Mouse (Mus musculus) midbrain, embryonic 15.5 days (tissue): Measurements from ENCODE around the gene Rbl1. TPM values are rescaled to one million over a fixed set of nuclear protein-coding genes. Genes with fewer than 3 reads are reported as not detected.
"Not testable (repeated sequence)": the region's sequence is repeated elsewhere in the genome, so short reads cannot be mapped to it uniquely, and the experiment has no call there.

ENCODE experiments used
- ATAC-seq: fragments of 200-750 bp; cut with Nextera tagmentation; replicated peaks from 2 replicates; pipeline ENCODE4 v1.8.0; 2017; ENCODE audit warnings: moderate TSS enrichment
- H3K27ac ChIP-seq: fragments of 300-500 bp; sonication (generic); 2 replicates; pipeline ENCODE4 v1.5.1; 2015; ENCODE audit warnings: mild to moderate bottlenecking, inconsistent platforms
- H3K27me3 ChIP-seq: fragments of 300-500 bp; sonication (generic); replicated peaks from 2 replicates; pipeline ENCODE4 v1.6.1; 2015; ENCODE audit warnings: inconsistent platforms
- H3K36me3 ChIP-seq: fragments of 300-500 bp; sonication (generic); replicated peaks from 2 replicates; pipeline ENCODE4 v1.6.1; 2015; ENCODE audit warnings: inconsistent platforms
- H3K4me1 ChIP-seq: fragments of 300-500 bp; sonication (generic); 2 replicates; pipeline ENCODE4 v1.6.1; 2015; ENCODE audit warnings: inconsistent platforms
- H3K4me2 ChIP-seq: fragments of 300-500 bp; sonication (generic); 2 replicates; pipeline ENCODE4 v1.6.1; 2015; ENCODE audit warnings: inconsistent platforms, mild to moderate bottlenecking, moderate library complexity
- H3K4me3 ChIP-seq: fragments of 300-500 bp; sonication (generic); 2 replicates; pipeline ENCODE4 v1.5.1; 2015; ENCODE audit warnings: mild to moderate bottlenecking, inconsistent platforms
- H3K9ac ChIP-seq: fragments of 300-500 bp; sonication (generic); 2 replicates; pipeline ENCODE4 v1.6.1; 2015; ENCODE audit warnings: mild to moderate bottlenecking, inconsistent platforms
- H3K9me3 ChIP-seq: fragments of 300-500 bp; sonication (generic); 2 replicates; pipeline ENCODE4 v1.6.1; 2016; ENCODE audit warnings: inconsistent platforms
- WGBS: fragments of 180-500 bp; shearing (Covaris S2); methylation state at CpG from one replicate; pipeline ENCODE4 v1.1.7; 2015; ENCODE audit warnings: mixed read lengths; 5-methylcytosine and 5-hydroxymethylcytosine counted together
- polyA plus RNA-seq: library from polyadenylated mRNA; unstranded; fragments of >200 nt; fragmentation: Nextera tagmentation; extraction: Ambion mirVana; gene quantifications from 2 replicates; pipeline ENCODE4 v1.2.1, GENCODE M21; 2015

Gene Rbl1
- polyA plus RNA-seq, 1 experiment from 2014 or later = 6.2 TPM

DNA sequence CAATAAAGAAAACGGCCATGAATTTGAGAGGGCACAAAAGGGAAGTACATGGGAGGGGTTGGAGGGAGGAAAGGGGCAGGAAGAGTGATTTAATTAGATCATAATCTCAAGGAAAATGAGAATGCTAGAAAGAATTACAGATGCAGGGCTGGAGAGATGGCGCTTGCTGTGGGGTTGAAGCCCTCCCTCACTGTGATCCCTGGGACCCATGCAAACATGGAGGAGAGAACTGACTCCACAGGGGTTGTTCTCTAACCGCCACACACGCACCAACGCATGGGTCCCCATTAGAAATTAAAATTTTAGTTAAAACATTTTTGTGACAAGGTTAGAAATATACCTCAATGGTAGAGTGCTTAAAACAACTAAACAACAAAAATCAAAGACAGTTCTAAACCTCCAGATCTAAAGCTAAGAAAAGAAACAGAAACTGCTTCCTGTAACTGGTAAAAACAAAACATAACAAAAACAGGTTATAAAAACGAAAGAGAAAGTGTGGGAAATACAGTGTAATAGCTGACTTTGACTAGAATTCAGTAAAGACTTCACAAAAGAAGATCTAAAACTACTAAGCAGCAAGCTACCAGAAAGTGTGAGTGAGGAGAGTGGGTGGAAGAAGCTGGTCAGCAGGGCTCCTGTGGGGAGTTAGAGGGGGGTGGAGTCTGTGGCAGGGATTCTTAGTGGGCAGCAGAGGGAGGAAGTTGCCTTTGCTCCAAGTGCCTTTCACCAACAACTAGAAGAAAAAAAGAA lies 3.1 kb downstream of the Rbl1 start:
- H3K27me3 ChIP-seq = no peaks in the 10 kb centered on the region
- H3K4me3 ChIP-seq = no peak overlapping the region
- H3K4me1 ChIP-seq = peaks cover 13% of the 10 kb centered on the region
- H3K27ac ChIP-seq = no peak overlapping the region
- H3K36me3 ChIP-seq = peaks cover 16% of the 10 kb centered on the region; the same call in 1 of the 2 replicates
- no peak for ATAC-seq
- H3K4me2 ChIP-seq = no peak overlapping the region
- H3K9ac ChIP-seq = no peak overlapping the region
- WGBS = 90% methylated on average over 6 of the region's 6 CpGs
- H3K9me3 ChIP-seq = no peaks in the 10 kb centered on the region

- peaks cover 25% of the 10 kb centered on the region; the same call in 1 of the 2 replicates for H3K36me3 ChIP-seq
Observed at GRCm38 (mm10) chr2:157198405-157198804, 5.9 kb downstream of the Rbl1 start.

GRCm38 (mm10) chr2:157190651-157191050 lies 13.7 kb downstream of the Rbl1 start:
- ATAC-seq = no peak
- no peak overlapping the region for H3K9ac ChIP-seq
- 96% methylated on average over 4 of the region's 4 CpGs for WGBS
- no peaks in the 10 kb centered on the region for H3K27me3 ChIP-seq
- no peak overlapping the region for H3K4me2 ChIP-seq
- H3K4me3 ChIP-seq = no peak overlapping the region
- H3K9me3 ChIP-seq = no peaks in the 10 kb centered on the region
- peaks cover 45% of the 10 kb centered on the region for H3K36me3 ChIP-seq
- H3K4me1 ChIP-seq = no peaks in the 10 kb centered on the region
- no peak overlapping the region for H3K27ac ChIP-seq

More at GRCm38 (mm10) chr2:157198405-157198804, 5.9 kb downstream of the Rbl1 start:
- not testable (repeated sequence) for H3K9ac ChIP-seq, H3K4me2 ChIP-seq, H3K27me3 ChIP-seq, H3K27ac ChIP-seq, ATAC-seq, H3K4me1 ChIP-seq, H3K4me3 ChIP-seq, H3K9me3 ChIP-seq
- 97% methylated on average over 11 of the region's 11 CpGs for WGBS

DNA sequence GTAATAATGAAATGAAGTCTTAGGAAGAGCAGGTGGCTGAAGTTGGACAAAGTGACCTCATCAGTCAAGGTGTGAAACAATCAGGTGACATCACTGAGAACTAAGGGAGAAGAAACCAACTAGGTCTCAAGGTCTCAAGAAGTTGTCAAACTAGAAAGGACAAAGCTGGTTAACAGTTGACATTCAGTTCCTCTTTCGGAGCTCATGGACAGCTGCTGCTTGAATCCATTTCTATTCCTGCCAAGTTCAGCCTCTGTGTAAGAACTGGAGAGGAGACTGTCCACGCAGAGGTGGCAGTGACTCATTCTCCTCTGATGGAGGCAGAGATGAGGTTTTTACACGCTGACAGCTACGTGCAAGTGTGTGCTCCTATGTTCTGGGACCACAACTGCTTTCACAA lies 17.1 kb downstream of the Rbl1 start:
- no peak overlapping the region for H3K4me3 ChIP-seq
- H3K4me1 ChIP-seq = no peaks in the 10 kb centered on the region
- no peak for ATAC-seq
- H3K9ac ChIP-seq = no peak overlapping the region
- H3K27ac ChIP-seq = no peak overlapping the region
- no peak overlapping the region for H3K4me2 ChIP-seq
- H3K27me3 ChIP-seq = no peaks in the 10 kb centered on the region
- H3K9me3 ChIP-seq = no peaks in the 10 kb centered on the region
- 91% methylated on average over 4 of the region's 4 CpGs for WGBS
- peaks cover 36% of the 10 kb centered on the region for H3K36me3 ChIP-seq

DNA sequence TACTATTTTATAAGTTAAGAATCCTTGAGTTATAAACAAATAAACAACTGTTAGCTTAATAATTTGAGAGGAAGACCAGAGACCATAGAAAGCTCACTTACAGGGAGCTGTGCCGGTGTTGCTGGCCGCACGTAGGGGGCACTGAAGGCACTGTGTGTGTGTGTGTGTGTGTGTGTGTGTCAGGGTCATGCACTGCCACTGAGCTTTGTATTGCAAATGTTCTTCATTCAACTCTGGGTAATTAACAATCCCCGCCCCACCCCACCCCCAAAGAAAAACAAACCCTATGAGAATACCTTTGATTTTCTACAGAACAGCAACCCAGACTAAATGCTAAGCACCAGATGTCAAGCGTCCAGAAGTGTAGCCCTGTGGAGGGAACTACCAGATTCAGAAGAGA lies 17.8 kb downstream of the Rbl1 start:
- H3K27ac ChIP-seq = no peak overlapping the region
- H3K36me3 ChIP-seq = peaks cover 33% of the 10 kb centered on the region
- no peak overlapping the region for H3K4me3 ChIP-seq
- H3K4me2 ChIP-seq = no peak overlapping the region
- H3K27me3 ChIP-seq = no peaks in the 10 kb centered on the region
- no peak for ATAC-seq
- H3K4me1 ChIP-seq = no peaks in the 10 kb centered on the region
- WGBS = 50% methylated on average over 5 of the region's 5 CpGs
- H3K9me3 ChIP-seq = no peaks in the 10 kb centered on the region
- H3K9ac ChIP-seq = no peak overlapping the region

DNA sequence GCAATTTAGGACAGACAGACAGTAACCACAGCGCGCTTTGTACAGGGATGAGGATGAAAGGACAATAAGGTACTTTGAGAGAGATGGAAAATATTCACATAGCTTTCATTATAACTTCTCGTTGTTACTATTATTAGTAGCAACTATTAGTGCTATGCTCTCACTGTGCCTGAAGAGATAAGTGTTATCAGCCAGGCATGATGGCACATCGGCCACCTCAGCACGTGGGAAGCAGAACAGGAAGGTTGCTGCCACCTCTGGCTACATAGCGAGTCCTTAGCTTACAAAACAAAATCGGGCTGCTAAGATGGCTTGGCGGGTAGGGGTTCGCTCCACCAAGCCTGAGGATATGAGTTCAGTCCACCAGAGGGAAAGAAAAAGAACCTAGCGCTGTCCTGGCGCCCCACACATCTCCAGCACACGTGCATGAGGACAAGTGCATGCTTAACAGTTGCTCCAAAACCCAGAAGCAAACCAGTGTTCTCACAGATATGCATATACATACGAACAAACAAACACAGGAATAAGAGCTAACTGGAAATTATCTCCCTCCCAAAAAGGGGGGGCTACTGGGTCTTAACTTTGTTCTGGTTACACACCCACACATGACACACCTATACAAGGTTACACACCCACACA lies 19.2 kb downstream of the Rbl1 start:
- ATAC-seq = no peak
- no peaks in the 10 kb centered on the region for H3K27me3 ChIP-seq
- no peak overlapping the region for H3K4me2 ChIP-seq
- peaks cover 23% of the 10 kb centered on the region for H3K36me3 ChIP-seq
- WGBS = 92% methylated on average over 13 of the region's 13 CpGs
- no peak overlapping the region for H3K9ac ChIP-seq
- no peak overlapping the region for H3K4me3 ChIP-seq
- H3K4me1 ChIP-seq = no peaks in the 10 kb centered on the region
- H3K27ac ChIP-seq = no peak overlapping the region
- H3K9me3 ChIP-seq = no peaks in the 10 kb centered on the region

DNA sequence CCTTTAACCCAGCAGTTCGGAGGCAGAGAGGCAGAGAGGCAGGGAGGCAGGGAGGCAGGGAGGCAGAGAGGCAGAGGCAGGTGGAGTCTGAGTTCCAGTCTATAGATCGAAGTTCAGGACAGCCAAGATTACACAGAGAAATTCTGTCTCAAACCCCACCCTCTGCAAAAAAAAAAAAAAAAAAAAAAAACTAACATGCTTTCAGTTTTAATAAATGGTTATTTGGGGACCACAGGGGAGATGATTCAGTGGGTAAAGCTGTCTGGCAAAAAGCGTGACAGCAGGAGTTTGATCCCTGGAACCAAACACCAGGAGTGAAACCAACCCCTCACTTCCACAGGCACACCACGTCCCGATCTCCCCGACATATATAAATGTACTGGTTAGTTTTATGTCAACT lies 26.2 kb downstream of the Rbl1 start:
- H3K9ac ChIP-seq = no peak overlapping the region
- no peak for ATAC-seq
- no peaks in the 10 kb centered on the region for H3K9me3 ChIP-seq
- 86% methylated on average over 6 of the region's 6 CpGs for WGBS
- no peaks in the 10 kb centered on the region for H3K4me1 ChIP-seq
- H3K4me2 ChIP-seq = no peak overlapping the region
- no peaks in the 10 kb centered on the region for H3K27me3 ChIP-seq
- no peak overlapping the region for H3K4me3 ChIP-seq
- no peak overlapping the region for H3K27ac ChIP-seq
- 0 out of 2 replicates have a peak, but pooled peaks cover 11% of the 10 kb centered on the region for H3K36me3 ChIP-seq

DNA sequence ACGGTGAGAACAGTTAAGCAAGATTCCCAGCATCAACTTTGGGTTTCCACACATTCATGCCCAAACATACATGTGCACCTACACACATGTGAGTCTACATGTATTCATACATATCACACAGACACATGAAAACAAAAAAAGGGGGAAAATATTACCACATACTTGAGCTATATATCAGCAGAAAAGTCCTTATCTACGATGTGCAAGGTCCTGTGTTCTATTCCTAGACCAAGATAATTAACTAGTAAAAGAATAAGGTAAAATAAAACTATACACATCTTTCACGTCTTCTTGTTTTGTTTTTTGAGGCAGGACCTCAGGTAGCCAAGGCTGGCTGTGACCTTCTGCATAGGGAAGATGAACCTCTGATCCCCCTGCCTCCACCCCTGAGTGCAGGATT lies 28.1 kb downstream of the Rbl1 start:
- no peak for ATAC-seq
- no peaks in the 10 kb centered on the region for H3K27me3 ChIP-seq
- 0 out of 2 replicates have a peak, but pooled peaks cover 10% of the 10 kb centered on the region for H3K36me3 ChIP-seq
- H3K27ac ChIP-seq = no peak overlapping the region
- no peak overlapping the region for H3K4me2 ChIP-seq
- H3K4me3 ChIP-seq = no peak overlapping the region
- no peaks in the 10 kb centered on the region for H3K9me3 ChIP-seq
- no peak overlapping the region for H3K9ac ChIP-seq
- H3K4me1 ChIP-seq = no peaks in the 10 kb centered on the region
- 91% methylated on average over 3 of the region's 3 CpGs for WGBS

- Histone ChIP-seq H3K4me1 (peaks cover 6% of the 10 kb centered on the region; the same call in 1 of the 2 replicates), H3K27ac (no peak overlapping the region), H3K4me2 (no peak overlapping the region), H3K36me3 (0 out of 2 replicates have a peak, but pooled peaks cover 9% of the 10 kb centered on the region), H3K9ac (no peak overlapping the region), H3K9me3 (no peaks in the 10 kb centered on the region), H3K27me3 (no peaks in the 10 kb centered on the region), H3K4me3 (no peak overlapping the region)
- 79% methylated on average over 5 of the region's 5 CpGs for WGBS
- no peak for ATAC-seq
Observed at GRCm38 (mm10) chr2:157174416-157174815, 29.9 kb downstream of the Rbl1 start.

GRCm38 (mm10) chr2:157173555-157173954 lies 30.8 kb downstream of the Rbl1 start:
- Histone ChIP-seq H3K9me3 (no peaks in the 10 kb centered on the region), H3K9ac (no peak overlapping the region), H3K4me1 (peaks cover 6% of the 10 kb centered on the region; the same call in 1 of the 2 replicates), H3K4me2 (no peak overlapping the region), H3K27me3 (no peaks in the 10 kb centered on the region), H3K36me3 (0 out of 2 replicates have a peak, but pooled peaks cover 9% of the 10 kb centered on the region), H3K4me3 (no peak overlapping the region), H3K27ac (no peak overlapping the region)
- WGBS = 94% methylated on average over 6 of the region's 6 CpGs
- no peak for ATAC-seq

- Histone ChIP-seq H3K9me3 (no peaks in the 10 kb centered on the region), H3K36me3 (0 out of 2 replicates have a peak, but pooled peaks cover 9% of the 10 kb centered on the region), H3K4me1 (peaks cover 6% of the 10 kb centered on the region; the same call in 1 of the 2 replicates), H3K27me3 (no peaks in the 10 kb centered on the region), H3K4me2 (no peak overlapping the region), H3K9ac (no peak overlapping the region), H3K4me3 (no peak overlapping the region), H3K27ac (no peak overlapping the region)
- WGBS = 97% methylated on average over 6 of the region's 6 CpGs
- no peak for ATAC-seq
Observed at GRCm38 (mm10) chr2:157172984-157173383, 31.4 kb downstream of the Rbl1 start.

- Histone ChIP-seq H3K27ac (peak overlapping the region; percentile 46; the same call in 1 of the 2 replicates), H3K36me3 (0 out of 2 replicates have a peak, but pooled peaks cover 9% of the 10 kb centered on the region), H3K9me3 (no peaks in the 10 kb centered on the region), H3K4me2 (no peak overlapping the region), H3K27me3 (no peaks in the 10 kb centered on the region), H3K4me1 (peaks cover 6% of the 10 kb centered on the region; the same call in 1 of the 2 replicates), H3K9ac (no peak overlapping the region), H3K4me3 (no peak overlapping the region)
- WGBS = 25% methylated on average over 6 of the region's 6 CpGs
- ATAC-seq = no peak
Observed at GRCm38 (mm10) chr2:157170626-157171025, 33.7 kb downstream of the Rbl1 start.
